Mouse (Mus musculus): Measurements from ENCODE around the gene Nptx1.

Gene Nptx1

GRCm38 (mm10) chr11:119520713-119521063 lies 26.9 kb downstream of the Nptx1 start:
- TF ChIP-seq GATA4 (IDR thresholded peaks at IDR 0.05; ENCODE audit: insufficient replicate concordance, low read length), result no peak

GRCm38 (mm10) chr11:119520005-119520712 lies 27.4 kb downstream of the Nptx1 start:
- no peak for TF ChIP-seq GATA4 (IDR thresholded peaks at IDR 0.05; ENCODE audit: insufficient replicate concordance, low read length)

GRCm38 (mm10) chr11:119519387-119519786 lies 28.2 kb downstream of the Nptx1 start:
- no peak for TF ChIP-seq GATA4 (IDR thresholded peaks at IDR 0.05; ENCODE audit: insufficient replicate concordance, low read length)

- TF ChIP-seq GATA4 (IDR thresholded peaks at IDR 0.05; ENCODE audit: insufficient replicate concordance, low read length), result no peak
Measured at GRCm38 (mm10) chr11:119516677-119517361, 30.7 kb downstream of the Nptx1 start.

GRCm38 (mm10) chr11:119515823-119516676 lies 31.5 kb downstream of the Nptx1 start:
- no peak for TF ChIP-seq GATA4 (IDR thresholded peaks at IDR 0.05; ENCODE audit: insufficient replicate concordance, low read length)

GRCm38 (mm10) chr11:119514967-119515636 lies 32.5 kb downstream of the Nptx1 start:
- TF ChIP-seq GATA4 (IDR thresholded peaks at IDR 0.05; ENCODE audit: insufficient replicate concordance, low read length), result no peak

GRCm38 (mm10) chr11:119514108-119514860 lies 33.3 kb downstream of the Nptx1 start:
- TF ChIP-seq GATA4 (IDR thresholded peaks at IDR 0.05; ENCODE audit: insufficient replicate concordance, low read length), result no peak

- TF ChIP-seq GATA4 (IDR thresholded peaks at IDR 0.05; ENCODE audit: insufficient replicate concordance, low read length), result no peak
Measured at GRCm38 (mm10) chr11:119513038-119513659, 34.4 kb downstream of the Nptx1 start.

GRCm38 (mm10) chr11:119509165-119509776 lies 38.3 kb downstream of the Nptx1 start:
- no peak for TF ChIP-seq GATA4 (IDR thresholded peaks at IDR 0.05; ENCODE audit: insufficient replicate concordance, low read length)

- no peak for TF ChIP-seq GATA4 (IDR thresholded peaks at IDR 0.05; ENCODE audit: insufficient replicate concordance, low read length)
Measured at GRCm38 (mm10) chr11:119507772-119508171, 39.8 kb downstream of the Nptx1 start.

- TF ChIP-seq GATA4 (IDR thresholded peaks at IDR 0.05; ENCODE audit: insufficient replicate concordance, low read length), result no peak
Measured at GRCm38 (mm10) chr11:119506386-119506785, 41.2 kb downstream of the Nptx1 start.

GRCm38 (mm10) chr11:119503675-119504074 lies 43.9 kb downstream of the Nptx1 start:
- TF ChIP-seq GATA4 (IDR thresholded peaks at IDR 0.05; ENCODE audit: insufficient replicate concordance, low read length), result no peak

- TF ChIP-seq GATA4 (IDR thresholded peaks at IDR 0.05; ENCODE audit: insufficient replicate concordance, low read length), result no peak
Measured at GRCm38 (mm10) chr11:119500011-119500410, 47.5 kb downstream of the Nptx1 start.

GRCm38 (mm10) chr11:119499297-119499696 lies 48.3 kb downstream of the Nptx1 start:
- TF ChIP-seq GATA4 (IDR thresholded peaks at IDR 0.05; ENCODE audit: insufficient replicate concordance, low read length), result no peak
